Mouse (Mus musculus) right cerebral cortex, postnatal 14 days (tissue): ENCODE data around the gene Ddx47.

Experiments used
- DNase-seq: peaks from one replicate; pipeline ENCODE4 v3.0.0; 2022

The Ddx47 gene

DNA sequence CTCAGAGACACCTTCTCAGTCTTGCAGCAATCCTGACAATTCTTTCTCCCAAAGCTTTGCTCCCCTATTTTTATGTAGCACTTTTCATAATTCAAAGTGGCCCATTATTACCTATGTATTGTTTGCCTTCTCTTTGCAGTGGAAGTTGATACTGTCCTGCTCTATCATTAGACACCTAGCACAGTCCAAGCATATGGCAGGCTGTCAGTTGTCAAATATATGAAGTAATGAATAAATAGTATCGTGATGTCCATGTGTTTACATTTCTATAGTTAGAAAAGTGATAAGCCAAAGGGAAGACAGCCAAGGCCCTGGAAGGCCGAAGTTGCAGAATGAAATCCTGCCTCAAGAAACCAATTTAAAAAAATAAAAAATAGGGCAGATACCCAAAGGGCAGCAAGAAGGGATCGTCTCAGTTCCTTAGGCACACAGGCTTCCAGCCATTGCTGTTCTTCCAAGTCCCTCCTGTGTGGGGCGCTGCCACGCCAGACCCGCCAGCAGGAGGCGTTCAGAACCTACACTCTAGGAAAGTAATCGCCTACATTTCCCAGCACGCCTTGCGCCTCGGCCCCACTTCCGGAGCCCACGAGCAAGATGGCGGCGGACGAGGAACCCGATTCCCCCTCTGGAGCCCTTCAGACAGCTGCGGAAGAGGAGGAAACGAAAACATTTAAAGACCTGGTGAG lies at the start of gene Ddx47:
Gene Ddx47 (plus strand): TSS at position 565 of the 686 bp plus-strand sequence.
- DNase-seq, result peak; percentile 94

DNA sequence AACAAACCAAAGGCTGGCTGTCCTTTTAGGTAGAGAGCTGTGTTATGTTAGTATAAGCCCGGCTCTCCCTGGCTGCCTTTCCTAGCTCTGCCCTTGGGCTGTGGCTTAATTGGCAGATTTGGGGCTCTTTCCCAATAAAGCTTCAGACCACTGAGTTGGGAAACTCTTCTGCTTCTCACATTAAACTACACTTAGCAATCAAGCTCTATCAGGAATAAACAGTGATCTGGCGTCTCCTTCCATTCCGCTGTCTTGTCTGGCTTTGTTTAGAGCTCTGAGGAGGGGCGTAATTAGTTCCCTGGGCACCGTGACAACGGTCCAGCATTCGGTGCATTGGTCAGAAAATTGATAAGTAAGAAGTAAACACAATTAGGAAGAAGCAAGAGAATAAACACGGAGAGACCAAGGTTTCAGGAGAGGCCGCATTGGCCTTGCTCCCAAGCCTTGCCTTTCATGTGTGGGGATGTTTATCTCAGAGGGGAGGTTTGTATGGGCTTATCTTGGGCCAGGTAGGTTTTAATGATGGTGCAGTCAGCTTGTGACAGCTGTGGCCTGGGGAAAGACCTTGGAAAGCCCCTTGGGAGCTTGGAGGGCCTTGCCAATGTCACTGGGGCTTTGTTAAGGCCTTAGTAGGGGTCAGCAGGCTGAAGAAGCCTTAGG lies 49.4 kb upstream of the Ddx47 start:
- DNase-seq, result no peak

DNA sequence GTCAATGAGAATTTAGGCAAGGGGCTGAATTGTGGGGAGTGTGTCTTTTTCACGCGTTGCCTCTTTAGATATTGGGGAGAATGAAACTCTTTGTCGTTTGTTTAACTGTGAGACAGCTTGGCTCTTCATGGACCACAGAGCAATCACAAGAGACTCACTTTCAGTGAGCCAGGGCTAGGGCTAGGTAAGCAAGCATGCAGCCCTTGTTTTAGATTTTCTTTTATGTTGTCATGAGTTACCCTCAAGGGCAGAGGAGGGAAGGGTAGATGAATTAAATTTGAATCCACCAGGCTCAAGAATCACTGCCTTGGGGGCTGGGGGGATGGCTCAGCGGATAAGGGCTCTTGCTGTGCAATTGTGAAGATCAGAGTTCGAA lies 48.9 kb upstream of the Ddx47 start:
- DNase-seq, result no peak

DNA sequence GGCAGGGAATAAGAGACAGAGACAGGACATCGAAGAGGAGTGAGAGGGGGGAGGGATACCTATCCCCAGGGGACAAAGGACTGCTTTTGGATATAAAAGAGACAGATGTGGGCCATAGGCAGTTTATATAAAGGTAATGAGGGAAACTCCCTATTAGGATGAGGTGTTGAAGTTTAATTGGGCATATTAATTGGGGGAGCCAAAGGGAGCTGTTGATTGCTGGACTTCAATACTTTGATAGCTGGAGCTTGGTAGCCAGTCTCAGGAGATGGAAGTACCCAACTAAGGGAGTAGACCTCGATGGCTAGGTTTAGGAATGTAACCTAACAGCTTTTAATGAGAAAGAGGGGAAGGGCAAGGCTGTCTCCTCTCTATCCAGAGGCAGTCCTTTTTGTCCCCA lies 47.5 kb upstream of the Ddx47 start:
- DNase-seq, result no peak

DNA sequence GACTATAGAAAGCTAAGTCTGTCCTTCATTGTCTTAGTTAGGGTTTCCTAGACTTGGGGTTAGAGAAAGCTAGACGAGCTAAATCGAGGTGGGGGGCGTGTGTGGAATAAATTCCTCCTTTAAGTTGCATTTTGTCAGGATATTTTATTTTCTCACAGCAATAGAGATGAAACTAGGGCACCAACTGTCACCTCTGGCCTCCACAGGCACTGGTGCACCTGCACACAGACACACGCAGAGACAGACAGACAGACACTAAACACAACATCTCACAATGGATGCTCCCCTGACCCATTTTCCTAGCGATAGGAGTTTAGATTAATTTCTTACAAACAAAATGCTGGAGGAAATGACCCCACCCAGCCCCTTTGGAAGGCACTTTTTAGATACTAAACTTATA lies 44.7 kb upstream of the Ddx47 start:
- no peak for DNase-seq

DNA sequence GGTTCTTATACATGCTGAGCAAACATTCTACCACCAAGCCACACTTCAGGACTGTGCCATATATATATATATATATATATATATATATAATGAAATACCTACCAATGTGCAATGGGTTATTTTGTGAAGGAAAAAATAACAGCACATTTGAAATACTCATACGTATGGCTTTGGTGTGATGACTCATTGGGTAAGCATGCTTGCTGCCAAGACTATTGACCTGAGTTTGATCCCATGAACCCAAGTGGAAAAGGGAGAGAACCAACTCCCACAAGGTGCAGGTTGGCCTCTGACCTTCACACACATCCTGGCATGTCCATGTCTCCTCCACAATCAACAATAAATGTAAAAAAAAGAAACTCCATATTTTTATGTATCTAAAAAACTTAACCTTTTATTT lies 43.1 kb upstream of the Ddx47 start:
- DNase-seq, result no peak

DNA sequence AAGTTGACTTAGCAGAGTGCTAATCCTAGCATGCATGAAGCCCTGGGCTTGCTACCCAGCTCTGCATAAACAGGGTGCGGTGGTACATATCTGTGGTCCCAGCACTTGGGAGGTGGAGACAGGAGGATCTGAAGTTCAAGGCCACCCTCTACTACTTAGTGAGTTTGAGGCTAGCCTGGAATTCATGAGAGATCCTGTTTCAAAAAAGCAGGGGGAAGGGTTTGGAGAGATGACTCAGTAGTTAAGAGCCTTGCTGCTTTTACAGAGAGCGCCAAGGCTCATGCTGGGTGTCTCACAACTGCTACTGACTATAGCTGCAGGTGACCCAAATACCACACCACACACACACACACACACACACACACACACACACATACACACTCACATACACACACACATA lies 41.9 kb upstream of the Ddx47 start:
- DNase-seq, result no peak

DNA sequence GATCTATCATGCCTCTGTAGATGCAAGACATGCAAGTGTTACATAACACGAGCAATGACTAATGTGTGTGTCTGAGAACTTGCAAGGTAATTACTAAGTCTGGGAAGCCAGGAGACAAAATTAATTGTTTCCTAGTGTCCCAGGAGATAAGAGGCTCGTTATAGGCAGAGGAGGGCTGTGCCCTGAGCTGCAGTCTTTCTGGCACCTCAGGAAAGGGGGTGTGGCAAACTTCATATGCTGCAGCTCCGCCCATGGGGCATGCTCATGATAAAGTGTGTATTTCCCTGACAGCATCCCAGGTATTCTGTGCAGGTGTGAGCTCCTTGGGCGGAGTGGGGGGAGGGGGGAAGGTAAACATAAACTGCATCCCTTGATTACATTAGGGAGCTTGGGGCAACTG lies 39.3 kb upstream of the Ddx47 start:
- no peak for DNase-seq

DNA sequence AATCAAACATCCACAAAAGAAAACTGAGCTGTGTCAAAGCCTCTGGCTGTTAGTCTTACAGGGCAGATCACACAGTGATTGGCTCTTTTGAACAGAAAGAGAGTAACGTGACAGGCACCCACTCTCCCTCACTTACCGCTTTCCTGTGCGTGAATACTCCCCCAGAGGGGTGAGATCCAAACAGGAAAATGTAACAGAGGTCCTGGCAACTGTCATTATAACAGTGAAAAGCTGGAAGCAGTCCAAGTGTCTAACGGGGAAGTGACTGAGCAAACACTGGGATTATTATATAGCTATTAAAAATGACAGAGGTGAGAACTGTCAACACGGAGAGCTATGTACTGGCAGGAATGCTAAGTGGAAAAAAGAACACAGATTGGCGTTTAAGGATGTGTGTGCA lies 34.8 kb upstream of the Ddx47 start:
- DNase-seq, result no peak

DNA sequence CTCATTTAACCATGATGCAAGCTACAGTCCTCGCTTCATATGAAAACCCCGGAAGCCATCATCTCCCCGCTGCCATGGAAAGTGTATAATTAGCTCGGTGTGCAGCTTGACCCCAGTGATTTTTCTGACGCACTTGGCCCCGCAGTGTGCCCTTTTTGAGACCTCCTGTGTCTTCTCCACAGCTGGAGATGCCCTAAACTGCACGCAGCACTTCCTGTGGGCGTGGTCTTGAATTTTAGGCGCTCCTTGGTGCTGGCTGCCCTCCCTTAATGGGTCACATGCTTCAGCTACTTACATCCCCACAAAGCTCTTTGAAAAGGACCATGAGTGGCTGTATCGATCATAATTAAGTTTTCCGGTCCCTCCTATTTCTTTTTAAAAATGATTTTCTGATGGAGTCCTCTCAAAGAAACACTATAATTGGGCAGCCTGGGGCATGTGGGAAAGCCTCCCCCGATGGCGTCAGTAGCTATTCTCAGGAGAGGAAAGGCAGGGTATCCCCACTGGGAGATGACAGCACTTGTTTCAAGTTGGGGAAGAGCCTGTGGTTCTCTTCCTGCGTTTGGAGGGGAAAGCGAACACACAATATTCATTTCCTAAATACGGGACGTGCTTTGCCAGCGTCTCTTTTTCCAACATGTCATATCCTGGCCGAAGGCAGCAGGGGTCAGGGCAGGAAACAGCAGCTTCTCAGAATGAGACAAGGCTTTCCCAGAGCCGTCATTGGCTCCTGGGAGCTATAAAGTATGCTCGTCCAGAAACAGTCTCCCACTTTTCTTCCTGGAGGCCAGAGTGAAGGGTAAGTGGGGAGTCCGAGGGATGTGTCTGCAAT lies 30.0 kb upstream of the Ddx47 start, which contains the start of gene Apold1:
Gene Apold1 (plus strand): TSS at position 488 of the 832 bp plus-strand sequence.
- no peak for DNase-seq

DNA sequence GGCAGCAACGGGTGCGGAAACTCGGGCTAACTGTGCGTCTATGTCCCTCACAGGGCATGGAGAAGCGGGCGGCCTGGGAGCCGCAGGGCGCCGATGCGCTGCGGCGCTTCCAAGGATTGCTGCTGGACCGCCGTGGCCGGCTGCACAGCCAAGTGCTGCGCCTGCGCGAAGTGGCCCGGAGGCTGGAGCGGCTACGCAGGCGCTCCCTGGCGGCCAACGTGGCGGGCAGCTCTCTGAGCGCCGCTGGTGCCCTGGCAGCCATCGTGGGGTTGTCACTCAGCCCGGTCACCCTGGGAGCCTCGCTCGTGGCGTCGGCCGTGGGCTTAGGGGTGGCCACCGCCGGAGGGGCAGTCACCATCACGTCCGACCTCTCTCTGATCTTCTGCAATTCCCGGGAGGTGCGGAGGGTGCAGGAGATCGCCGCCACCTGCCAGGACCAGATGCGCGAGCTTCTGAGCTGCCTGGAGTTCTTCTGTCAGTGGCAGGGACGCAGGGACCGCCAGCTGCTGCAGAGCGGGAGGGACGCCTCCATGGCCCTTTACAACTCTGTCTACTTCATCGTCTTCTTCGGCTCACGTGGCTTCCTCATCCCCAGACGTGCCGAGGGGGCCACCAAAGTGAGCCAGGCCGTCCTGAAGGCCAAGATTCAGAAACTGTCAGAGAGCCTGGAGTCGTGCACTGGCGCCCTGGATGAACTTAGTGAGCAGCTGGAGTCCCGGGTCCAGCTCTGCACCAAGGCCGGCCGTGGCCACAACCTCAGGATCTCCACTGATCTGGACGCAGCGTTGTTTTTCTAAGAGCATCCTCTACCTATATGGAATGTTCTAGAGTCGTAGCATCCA lies 27.7 kb upstream of the Ddx47 start:
- peak; percentile 91 for DNase-seq

DNA sequence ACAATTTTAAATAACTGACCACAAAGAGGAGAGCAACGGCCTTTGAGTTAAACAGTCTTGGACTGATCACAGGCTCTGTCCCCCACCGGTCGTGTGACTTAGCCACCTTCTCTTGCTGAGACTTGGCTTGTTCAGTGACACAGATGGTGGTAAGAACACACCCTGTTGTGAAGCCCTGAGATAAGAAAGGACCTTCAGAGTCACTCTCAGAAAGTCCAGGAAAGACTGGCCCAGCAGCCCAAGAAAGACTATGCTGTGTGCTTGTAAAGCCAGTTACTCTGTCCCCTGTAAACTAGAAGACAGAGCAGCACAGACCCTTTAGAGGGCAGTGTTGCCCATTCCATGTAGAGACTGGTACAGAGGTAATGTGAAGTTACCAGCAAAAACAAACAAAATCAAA lies 26.7 kb upstream of the Ddx47 start:
- no peak for DNase-seq

DNA sequence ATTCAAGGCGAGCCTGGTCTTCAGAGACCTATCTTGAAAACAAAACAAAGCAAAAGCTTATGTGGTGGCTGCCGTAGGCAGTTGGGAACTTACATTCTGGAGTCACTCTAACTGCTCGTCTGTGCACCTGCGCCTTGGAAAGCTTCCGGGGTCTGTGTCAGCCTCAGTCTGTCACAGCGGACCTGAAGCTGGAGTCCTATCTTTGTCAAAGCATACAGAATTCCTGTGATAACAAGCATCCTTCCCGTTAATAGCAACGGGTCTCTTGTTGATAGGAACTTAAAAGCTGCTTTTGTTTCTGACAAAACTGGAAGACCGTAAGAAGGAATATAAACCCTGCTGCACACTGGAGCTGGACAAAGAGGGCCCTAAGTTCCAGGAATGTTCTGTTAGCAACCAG lies 23.0 kb upstream of the Ddx47 start:
- no peak for DNase-seq

DNA sequence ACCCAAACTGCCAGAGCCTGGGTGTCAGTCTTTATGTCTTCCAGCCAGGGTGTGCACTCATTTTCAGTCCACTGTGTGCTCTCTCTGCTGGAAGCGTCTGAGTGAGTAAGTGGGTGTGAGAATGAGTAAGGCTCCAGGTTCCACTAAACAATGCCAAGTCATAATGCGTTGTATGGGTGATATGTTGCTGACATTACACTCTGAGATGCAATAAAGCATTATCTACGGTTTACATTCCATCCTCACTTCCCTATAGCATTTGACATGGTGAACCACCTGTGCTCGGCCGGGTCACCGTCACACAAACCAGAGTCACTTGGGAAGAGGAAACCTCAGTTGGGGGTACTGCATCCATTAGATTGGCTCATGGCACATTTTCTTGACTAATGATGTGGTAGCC lies 20.7 kb upstream of the Ddx47 start:
- DNase-seq, result no peak

DNA sequence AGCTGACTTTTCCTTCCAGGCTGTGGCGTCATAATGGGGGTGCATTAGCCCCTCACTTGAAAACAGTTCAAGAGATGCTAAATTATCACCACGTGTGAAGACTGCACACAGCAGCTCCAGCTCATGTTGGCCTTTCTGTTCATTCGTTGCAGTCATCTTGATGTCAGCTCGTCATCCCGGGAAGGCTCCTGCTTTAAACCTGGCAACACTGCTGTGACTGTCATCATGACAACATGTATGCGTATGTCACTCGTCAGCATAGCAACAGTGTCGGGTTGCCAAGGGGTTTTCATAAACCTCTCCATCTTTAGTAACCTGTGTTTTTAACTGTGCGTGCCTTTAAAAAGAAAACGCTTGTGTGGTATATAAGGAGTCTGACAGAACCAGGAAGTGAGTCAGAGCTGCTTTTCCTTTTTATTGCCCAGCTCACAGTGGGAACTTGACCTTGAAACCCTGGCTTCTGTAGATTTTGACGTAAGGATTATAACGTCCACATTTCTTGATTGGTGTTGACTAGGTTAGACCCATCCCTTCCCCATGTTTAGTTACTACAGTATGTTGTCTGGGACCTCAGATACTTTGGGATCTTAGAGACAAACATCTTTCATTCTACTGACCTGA lies 17.3 kb upstream of the Ddx47 start:
- DNase-seq, result peak; percentile 49

DNA sequence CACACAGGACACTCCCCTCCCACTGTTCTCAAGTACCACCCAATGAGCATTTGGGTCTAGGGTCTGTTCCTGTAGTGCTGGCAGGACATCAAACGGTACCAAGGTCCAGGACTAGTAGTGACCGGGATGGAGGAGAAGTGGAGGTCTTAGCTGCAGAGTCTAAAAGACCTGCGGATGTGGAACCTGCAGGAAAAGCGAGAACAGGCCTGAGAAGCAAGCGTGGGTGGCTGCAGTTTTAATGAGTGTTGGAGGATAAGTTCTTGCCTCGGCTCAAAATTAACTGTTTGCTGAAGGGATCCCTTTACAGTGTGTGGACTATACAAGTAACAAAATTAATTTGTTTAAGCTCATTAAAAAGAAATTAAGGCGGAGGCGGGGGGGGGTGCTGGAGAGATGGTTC lies 16.4 kb upstream of the Ddx47 start:
- DNase-seq, result peak; percentile 35

DNA sequence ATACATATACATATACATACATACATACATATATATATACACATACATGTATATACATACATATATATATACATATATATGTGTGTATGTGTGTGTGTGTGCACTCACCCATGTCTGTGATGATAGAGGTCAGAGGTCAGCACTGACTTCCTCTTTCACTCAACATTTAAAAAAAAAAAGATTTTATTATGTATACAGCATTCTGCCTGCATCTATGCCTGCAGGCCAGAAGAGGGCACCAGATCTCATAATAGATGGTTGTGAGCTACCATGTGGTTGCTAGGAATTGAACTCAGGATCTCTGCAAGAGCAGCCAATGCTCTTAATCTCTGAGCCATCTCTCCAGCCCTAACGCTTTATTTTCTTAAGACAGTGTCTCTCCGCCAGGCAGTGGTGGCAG lies 14.5 kb upstream of the Ddx47 start:
- DNase-seq, result no peak

DNA sequence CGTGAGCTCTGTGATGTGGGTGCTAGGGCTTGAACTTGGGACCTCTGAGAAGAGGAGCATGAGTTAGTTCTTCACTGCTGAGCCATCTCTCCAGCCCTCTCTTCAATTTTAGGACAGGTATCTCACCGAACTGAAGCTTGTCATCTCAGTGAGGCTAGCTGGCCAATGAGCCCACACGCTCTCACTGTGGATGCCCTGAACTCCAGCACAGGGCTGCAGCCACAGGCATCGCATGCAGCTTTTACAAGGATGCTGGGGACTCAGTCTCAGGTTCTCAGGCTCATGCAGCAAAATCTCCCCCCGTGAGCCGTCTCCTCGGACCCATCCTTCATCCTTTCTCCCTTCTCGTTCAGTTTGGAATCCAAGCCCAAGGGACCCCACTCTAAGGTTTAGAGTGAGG lies 13.3 kb upstream of the Ddx47 start:
- DNase-seq, result no peak

DNA sequence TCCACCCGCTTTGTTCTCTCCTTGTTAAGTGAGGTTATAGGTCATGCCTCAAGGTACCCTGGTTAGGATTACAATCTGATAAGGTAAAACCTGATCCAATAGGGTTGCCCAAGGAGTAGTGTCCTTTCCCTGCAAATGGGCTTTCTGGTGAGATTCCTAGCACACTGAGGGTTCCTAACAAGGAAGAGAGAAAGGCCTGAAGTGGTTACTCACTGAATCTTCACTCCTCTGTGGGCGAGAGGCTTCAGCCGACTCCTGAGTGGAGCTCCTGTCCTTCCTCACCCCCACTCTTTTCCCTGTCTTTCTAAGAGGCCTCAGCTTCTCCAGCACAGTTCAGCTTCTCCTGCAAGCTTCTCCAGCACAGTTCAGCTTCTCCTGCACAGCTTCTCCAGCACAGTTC lies 12.6 kb upstream of the Ddx47 start:
- no peak for DNase-seq

DNA sequence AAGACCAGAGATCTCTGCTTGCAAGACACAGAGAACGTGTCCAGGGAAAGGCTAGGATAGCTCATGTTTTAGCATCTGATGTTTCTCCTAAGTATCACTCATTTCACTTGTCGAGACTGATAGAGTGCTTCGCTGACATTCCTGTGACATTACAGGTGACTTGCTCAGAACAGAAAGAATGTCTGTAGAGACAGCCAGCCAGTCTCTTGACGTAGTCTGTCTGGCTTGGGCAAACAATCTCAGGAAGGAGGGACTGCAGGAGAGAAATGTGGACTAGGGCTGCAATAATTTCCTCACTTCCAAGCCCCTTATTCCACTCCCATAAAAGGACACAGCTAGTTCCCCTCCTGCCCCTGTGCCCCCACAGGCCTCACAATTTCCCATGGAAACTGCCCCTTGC lies 11.1 kb upstream of the Ddx47 start:
- no peak for DNase-seq

DNA sequence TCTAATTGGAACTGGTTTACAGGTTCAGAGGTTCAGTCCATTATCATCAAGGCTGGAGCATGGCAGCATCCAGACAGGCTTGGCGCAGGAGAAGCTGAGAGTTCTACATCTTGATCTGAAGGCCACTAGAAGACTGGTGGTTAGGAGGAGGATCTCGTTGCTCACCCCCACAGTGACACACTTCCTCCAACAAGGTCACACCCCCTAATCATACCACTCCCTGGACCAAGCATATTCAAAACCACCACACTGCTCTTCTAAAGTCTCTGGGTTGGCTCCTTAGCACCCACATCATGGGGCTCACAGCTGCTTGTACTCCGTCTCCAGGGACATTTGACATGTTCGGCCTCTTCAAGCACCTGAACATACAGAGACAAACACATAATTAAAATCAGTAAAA lies 9.4 kb upstream of the Ddx47 start:
- DNase-seq, result no peak

DNA sequence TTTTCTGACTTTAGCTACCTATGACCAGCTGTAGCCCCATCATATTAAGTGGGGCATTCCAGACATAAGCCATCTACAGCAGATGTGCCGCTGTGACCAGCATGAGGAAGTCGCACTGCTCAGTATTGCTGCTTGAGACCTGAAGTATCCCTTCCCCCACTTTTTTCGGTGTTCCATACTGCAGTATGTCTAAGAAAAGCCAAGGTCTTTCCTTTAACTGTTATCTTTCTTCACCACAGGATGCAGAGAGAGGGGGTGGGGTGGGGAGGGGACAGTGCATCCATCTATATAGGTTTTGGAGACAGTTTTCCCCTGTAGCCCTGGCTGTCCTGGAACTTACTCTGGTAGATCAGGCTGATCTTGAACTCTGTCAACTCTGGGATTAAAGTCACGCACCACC lies 5.0 kb upstream of the Ddx47 start:
- DNase-seq, result no peak

DNA sequence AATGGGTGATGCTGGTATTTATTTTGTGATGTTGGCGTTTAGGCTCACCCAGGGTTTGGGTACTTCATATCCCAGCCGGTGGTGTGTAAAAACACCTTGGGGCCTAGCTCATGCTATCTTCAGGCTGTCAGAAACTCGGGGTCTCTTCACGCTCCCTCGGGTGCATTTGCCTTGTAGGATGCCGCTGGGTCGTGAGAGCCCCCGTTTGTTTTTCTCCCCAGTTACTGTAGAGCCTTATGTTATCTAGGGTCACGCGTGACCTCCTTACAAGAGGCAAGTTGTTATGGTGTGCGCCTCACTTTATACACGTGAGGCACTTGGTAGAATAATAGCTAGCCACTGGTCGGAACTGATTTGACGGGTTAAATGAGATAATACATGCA lies 313 bp downstream of the Ddx47 start:
- DNase-seq, result no peak
